Mouse (Mus musculus) liver, postnatal 0 days (tissue): ENCODE data around the gene Adcy6.

ENCODE experiments used
- CTCF ChIP-seq: sonication (generic); IDR thresholded peaks from 2 replicates; pipeline ENCODE4 v1.5.1; 2016; ENCODE audit warnings: antibody characterized with exemption, low read depth
- EP300 ChIP-seq: IDR thresholded peaks from 2 replicates; pipeline ENCODE4 v1.6.1; 2016; ENCODE audit warnings: antibody characterized with exemption, low read depth, mild to moderate bottlenecking

- TF ChIP-seq CTCF (no peak), EP300 (no peak)
These were observed 5.9 kb upstream of the Adcy6 start for GRCm38 (mm10) chr15:98615751-98616150.
